Mouse (Mus musculus) adrenal gland (tissue): ENCODE data around the gene Gpr4.

Source experiments
- intact Hi-C: fragments of 180-260 bp; cut with DNase I; formaldehyde crosslinking; loops from one replicate; pipeline ENCODE4 v1.15.1; 2025

Gpr4 gene

DNA sequence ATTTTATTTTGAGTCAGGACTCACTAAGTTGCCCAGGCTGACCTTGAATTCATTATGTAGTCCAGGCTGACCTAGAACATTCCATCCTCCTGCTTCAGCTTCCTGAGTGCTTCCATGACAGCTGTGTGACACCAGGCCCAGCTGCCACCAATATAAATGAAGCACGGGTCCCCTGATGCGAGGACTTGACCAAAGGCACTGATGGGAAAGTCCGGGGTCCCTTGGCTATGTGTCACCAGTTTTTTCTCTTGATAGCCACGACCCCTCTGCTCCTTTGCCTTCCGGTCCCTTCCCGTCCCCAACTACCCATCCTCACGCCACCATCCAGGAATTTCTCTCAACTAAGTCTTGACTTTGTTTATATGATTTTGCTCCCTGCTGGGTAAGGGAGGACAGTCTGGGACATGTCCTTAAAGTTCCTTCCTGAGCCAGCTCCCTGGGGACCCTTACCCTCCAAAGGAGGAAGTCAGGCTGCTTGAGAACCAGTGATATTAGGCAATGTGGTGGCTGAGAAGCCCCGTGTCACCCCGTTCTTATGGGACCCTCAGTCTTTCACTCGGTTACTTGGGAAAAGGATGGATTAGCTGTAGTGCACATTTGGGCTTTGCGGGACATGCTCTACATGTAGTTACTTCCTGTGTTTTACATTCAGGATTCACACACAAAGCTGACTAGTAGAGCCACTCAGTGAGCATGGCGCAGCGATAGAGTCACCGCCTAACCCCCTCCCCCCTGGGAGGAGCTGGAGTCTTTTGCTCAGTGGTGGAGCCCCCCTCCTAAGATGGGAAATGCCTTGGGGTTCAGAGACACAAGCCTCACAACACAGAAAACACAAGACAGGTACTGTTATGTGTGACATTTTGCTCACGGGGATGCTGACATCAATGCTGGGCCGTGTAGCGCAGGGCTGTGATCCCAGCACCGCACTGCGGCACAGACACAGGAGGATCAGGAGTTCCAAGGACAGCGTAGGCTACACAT, 14.8 kb downstream of the Gpr4 start:
- intact Hi-C loops = no loop called here

DNA sequence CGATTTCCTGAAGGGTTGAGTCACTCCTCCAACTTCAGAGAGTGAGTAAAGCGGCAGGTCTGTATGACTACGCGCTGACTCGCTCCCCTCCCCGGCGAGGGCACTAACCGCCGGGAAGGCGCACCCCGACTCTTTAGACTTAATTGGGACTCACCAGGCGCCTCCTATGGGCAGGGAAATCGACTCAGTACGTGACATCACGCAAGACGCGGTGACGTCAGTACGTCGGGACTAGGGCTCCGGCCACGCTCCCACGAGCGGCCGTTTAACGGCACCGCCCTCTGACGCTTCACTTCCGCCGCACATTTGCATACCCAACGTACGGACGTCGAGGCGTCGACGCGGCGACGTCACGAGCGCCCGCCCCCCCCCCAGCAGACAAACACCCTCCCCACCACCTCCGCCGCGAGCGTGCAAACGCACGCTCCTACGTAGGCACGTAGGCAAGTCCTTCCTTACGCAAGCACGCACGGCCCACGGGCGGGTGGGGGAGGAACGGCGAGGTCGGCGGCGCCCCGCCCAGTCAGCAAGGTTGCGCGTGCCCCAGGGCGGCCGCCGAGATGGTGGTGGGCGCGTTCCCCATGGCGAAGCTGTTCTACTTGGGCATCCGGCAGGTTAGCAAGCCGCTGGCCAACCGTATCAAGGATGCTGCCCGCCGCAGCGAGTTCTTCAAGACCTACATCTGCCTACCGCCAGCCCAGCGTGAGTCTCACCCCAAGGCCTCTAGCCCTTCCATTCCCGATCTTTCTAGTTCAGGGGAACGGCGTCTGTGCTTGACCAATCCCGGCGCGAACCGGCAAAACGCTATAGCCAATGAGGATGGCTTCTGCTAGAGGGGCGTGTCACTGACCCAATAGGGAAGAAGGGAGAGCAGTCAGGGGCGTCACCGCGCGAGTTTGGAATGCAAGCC, 15.8 kb downstream of the Gpr4 start, which contains the start of gene Opa3:
Gene Opa3, plus strand, starts transcription at position 452 of the 910 bp plus-strand sequence.
- intact Hi-C loops = no loop called here

DNA sequence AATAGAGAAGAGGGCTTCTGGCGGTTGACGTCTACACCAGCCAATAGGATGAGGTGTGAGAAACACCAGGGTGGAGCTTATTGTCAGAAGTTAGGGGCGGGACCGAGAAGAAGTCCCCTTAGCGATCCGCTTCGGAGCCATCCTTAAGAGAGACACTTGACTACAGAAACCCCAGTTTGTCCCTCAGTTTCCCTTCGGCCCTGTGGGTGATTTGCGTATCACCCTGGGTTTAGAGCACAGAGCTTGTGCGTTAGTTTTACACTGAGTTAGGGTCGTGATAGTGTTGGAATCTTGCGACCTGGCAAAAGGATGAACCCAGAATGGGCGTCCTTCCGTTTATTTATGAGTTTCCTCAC, 16.4 kb downstream of the Gpr4 start:
- intact Hi-C loops = no loop called here

DNA sequence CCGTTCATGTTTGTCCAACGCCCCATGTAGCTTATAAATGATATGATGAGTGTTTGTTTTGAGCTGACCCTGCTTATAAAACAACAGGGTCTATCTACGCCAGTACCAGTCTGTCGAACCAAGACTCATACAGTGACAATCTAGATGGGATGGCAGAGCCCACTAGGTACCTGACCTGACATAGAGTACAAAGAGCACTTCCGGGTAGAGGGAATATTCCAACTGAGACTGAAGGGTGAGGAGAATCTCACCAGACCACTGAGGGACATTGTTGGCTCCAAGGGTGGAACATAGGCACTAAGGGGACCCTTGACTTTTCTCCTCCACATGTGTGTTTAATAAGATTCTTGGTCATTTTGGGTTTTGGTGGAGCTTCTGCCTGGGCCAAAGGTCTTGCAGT, 17.1 kb downstream of the Gpr4 start:
- intact Hi-C loops = no loop called here

DNA sequence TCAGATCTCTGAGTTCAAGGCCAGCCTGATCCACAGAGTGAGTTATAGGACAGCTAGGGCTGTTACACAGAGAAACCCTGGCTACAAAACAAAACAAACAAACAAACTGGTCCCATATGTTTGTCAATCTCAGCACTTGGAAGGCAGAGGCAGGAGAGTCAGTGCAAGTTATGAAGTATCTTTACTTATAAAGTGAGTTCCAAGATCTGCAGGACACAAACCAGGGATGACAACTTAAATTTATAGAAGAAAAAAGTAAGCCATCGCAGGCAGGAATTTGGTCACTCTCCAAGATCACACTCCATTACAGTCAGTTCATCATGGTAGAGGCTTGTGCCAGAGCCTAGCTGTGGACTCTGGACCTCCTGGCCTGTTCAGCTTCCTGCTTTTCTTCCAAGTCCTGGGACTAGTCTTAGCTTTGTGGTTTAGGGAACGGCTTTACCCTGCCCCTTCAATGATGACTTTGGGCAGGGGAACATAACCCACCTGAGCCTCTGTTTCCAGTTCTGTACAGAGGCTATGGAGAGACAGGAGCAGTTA, 17.8 kb downstream of the Gpr4 start:
- intact Hi-C loops = loop anchor here (10.0 kb wide), 1 partner anchor 115 kb away; the partner anchor contains the start of gene Ercc1

DNA sequence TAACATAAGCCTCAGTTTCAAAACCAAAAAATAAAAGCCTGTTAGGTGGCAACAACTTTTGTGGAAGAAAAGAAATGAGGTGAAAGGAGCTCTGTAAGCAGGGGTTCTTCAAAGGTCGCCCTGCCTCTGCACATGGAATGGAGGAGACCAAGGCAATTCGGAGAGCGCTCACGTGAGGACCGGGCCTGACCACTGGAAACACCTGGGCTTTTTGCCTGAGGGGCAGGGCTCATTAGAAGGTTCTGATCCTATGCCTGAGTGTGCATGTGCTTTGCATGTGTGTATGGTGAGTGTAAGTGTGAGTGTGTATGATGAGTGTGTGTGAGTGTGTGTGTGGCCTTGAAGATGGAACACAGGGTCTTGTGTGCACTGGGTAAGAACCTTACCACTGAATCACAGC, 18.6 kb downstream of the Gpr4 start:
- intact Hi-C loops = loop anchor here (10.0 kb wide), 1 partner anchor 114 kb away; the partner anchor contains the start of gene Ercc1

DNA sequence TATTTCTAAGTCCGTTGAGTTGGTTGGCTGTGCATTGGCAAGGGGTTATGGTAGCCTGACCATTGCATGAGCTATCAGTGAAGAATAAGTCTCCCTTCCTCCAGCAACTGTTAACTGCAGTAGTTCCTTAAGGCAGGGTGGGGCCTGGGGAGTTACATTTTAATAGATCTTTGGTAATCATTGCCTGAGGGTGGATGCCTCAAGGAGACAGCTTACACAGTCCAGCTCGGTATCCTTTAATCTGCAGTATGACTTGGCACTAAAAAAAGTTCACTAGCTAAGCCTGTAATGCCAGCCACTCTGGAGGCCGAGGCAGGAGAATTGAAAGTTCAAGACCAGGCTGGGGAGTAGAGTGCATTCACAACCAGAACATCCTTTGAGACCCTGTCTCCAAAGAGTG, 19.5 kb downstream of the Gpr4 start:
- intact Hi-C loops = loop anchor here (10.0 kb wide), 1 partner anchor 113 kb away; the partner anchor contains the start of gene Ercc1

DNA sequence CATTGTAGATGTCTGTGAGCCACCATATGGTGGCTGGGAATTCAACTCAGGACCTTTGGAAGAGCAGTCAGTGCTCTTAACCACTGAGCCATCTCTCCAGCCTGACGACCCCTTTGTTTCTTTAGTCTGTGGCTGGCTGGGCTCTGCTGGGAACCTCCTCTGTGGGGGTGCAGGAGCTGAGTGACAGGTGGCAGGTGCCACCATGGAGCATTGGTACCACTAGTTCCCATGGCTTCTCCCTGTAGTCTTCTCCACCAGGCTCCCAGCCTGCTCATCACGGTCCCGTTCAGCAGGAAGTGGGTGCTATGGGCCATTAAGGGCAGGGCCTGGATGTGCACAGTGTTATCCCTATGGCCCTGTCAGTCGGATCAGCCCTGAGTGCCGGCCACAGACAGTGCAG, 22.3 kb downstream of the Gpr4 start:
- intact Hi-C loops = loop anchor here (10.0 kb wide), 1 partner anchor 110 kb away; the partner anchor contains the start of gene Ercc1

DNA sequence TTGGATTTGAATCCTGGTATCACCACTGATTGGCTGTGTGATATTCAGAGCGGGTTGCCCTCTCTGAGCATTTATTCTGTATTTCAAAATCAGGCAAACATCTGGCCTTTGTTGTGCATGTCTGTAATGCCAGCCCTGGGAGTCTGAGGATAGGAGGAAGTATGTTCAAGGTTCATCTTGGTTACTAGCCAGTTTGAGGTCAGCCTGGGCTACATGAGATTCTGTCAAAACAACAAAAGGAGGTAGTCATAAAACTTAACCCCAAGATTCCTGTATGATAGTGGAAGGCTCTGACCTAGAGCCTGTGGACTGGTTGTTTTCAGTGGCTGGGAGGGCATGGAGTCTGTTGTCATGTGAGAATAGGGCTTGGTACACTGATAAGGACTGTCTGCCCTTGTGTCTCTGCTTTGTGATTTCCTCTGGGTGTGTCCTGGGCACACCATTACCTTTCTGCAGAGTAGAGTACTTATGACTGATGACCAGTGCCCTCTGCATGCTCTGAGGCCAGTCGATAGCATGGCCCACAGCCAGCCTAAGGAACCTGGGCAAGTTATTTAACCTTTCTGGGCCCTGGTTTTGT, 22.8 kb downstream of the Gpr4 start:
- intact Hi-C loops = loop anchor here (10.0 kb wide), 1 partner anchor 110 kb away; the partner anchor contains the start of gene Ercc1

DNA sequence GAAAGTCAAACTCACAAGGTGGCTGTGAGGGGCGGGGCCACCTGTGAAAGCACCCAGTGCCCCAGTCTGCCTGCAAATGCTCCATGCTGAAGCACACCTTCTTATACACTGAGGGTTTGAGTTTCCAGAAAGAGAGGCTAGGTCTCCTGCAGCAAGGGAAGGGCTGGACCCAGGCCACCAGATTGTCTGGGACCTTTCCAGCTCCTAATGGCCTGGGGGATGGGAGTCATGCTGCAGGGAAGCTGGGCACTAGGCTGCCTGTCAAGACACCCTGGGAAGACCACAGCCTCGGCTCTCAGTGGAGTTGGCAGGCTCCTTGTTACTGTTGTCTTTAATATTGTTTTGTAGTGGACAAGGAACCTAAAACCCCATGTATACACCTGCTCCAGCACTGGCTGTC, 24.1 kb downstream of the Gpr4 start:
- intact Hi-C loops = loop anchor here (10.0 kb wide), 1 partner anchor 108 kb away; the partner anchor contains the start of gene Ercc1

DNA sequence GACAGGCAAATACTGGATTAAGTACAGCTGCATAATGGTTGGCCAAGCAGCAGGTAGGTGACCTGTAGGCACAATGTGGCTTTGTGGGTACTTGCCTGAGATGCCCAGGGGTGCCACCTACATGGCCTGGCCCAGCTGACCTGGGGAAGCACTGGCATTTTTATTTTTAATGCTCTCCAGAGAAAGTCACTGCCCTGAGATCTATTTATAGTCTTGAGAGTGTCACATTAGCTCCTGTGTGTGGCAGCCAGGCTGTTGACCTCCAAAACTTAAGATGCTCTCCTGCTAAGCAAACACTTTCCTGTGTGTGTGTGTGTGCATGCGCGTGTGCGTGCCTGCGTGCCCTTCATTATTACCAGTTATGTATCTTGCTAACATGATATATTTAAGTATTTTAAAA, 26.0 kb downstream of the Gpr4 start:
- intact Hi-C loops = loop anchor here (2.0 to 10.0 kb wide), 2 partner anchors 46 to 106 kb away; partner anchors contain the start of gene Ercc1

DNA sequence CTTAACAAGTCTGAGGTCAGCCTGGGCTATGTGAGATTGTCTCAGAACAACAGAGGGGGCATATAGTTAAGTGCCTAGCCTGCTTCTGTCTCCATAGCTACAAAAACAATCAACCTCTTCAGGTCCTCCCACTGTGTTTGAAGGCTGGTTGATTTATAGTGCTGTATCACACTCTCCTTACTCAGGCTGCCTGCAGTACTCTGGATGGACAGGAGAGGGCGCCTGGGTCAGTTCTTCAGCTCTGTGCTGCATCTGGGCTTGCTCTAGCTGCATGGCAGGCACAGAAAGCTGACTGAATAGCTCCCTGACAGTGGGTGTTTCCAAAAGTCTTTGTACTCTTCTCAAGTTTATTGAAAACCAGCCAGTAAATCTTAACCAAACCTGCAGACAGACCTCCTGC, 27.1 kb downstream of the Gpr4 start:
- intact Hi-C loops = loop anchor here (2.0 to 10.0 kb wide), 2 partner anchors 45 to 105 kb away; partner anchors contain the start of gene Ercc1

DNA sequence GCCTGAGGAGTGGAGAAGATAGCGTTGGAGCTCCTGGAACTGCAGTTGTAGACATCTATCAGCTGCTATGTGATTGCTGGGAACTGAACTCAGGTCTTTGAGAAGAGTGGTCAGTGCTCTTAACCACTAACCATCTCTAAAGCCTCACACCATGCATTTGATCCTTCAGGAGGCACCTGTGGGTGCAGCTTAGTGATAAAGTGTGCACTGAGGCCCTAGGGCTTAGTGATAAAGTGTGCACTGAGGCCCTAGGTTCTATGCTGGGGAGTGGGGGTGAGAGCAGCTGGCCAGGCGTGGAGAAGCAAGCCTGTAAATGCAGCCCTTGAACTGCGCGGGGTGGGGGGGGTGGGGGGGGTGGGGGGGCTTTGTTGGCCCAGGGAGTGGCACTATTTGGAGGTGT, 27.6 kb downstream of the Gpr4 start:
- intact Hi-C loops = loop anchor here (2.0 to 10.0 kb wide), 2 partner anchors 45 to 105 kb away; partner anchors contain the start of gene Ercc1

DNA sequence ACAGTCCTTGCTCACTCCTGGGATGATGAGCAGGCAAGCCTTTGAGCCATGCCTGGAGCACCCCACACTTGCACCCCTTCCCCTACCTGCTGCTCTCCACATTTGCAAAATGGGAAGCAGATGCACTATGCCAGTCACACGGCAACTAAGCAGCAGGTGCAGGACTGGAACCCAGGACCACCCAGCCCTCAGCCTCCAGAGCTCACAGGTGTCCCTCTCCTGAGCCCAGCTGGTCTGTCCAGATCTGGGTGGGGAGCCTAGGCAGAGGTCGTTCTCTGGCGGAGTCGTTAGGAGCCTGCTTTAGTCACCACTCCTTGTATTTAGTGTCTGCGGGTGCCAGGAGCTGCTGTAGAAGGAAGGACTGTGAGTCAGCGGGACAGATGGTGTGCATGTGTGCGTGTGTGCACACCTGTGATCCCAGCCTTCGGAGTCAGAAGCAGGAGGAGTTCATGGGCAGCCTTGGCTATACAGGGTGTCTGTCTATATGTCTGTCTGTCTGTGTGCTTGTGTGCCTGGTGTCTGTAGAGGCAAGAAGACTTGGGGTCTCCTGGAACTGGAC, 28.6 kb downstream of the Gpr4 start:
- intact Hi-C loops = no loop called here

DNA sequence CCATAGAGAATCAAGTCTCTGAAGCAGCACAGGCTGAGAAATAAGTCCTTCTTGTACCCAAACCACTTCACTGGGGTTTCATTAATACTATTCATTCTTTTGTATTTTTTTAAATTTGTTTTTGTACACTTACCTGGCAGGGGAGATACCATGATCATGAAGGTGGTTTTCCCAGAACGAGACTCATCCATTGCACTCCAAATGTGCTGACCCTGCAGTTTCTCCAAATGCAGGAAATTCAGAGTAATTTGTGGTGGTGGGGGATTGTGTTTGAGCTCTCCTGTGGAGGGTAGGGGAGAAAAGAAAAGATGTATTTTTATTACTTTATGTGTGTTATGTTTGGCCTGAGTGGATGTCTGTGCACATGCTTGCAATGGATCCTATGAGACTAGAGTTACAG, 29.7 kb downstream of the Gpr4 start:
- intact Hi-C loops = no loop called here

DNA sequence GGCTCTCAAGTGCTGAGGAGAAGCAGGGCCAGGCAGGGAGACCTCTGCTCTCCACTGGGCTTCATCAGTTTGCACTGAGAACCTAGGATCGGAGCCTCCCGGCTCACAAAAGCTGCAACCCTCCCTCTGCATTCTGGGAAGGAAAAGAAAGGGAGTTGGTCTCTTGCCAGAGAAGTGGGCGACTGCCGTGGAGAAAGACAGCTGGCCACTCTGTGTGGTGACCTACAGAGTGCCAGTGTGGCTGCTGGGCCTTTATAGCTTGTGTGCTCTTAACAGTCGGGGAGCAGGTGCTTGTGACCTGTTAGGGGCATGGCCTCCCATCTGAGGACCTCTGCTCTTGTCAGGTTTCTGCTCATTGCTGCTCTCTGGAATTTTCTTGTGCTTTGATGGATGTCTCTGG, 31.5 kb downstream of the Gpr4 start:
- intact Hi-C loops = no loop called here

DNA sequence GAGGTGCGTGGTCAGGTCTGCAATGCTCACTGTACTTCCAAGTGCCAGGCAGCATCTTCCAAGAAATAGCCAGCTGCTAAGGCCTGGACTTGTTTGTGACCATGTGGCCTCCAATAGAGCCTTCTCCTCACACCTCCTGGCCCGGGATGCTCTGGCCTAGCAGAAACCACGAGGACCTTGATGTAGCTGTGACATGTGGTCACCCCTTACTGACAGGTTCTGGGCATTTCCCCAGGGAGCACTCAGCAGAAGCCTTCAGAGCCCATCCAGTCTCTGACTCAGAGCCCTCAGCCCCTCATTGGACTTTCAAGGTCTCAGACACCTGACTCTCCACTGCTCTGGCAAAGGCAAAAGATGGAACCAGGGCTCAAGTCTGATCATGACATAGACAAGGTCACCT, 32.7 kb downstream of the Gpr4 start:
- intact Hi-C loops = no loop called here

DNA sequence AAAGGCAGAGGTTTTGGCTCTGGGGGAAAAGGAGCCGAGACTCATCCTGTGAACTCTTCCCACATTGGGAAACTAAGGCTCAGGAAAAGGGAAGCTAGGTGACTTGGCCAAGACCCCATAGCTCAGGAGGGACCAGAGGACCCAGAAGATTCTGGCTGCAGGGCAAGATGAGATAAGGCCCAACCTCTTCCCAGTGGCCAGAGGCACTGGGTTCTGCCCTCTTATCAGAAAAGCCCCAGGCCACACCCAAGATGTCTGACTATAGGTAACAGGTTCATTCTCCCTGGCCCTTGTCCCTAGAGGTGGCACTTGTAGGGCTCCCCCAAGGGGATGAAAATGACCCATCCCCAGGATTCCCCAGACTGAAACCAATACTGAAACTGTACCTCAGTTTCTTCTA, 34.5 kb downstream of the Gpr4 start:
- intact Hi-C loops = no loop called here

DNA sequence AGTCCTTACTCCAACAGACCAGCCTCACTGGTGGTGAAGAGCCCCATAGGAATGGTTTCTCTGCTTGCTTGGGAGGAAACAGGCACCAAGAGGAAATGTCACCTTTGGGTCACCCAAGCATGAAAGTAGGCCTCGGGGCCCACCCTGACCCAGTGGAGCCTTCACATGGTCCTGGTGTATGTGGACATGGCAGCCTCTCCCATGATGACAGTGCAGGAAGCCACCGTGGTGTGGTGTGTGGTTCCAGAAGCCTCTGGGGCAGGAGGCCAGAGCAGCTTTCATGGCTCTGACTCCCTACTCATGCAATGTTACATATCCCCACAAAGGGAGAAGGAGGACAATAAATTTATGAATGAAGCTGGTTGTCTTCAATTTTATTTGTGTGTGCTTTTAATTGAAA, 35.2 kb downstream of the Gpr4 start:
- intact Hi-C loops = no loop called here

DNA sequence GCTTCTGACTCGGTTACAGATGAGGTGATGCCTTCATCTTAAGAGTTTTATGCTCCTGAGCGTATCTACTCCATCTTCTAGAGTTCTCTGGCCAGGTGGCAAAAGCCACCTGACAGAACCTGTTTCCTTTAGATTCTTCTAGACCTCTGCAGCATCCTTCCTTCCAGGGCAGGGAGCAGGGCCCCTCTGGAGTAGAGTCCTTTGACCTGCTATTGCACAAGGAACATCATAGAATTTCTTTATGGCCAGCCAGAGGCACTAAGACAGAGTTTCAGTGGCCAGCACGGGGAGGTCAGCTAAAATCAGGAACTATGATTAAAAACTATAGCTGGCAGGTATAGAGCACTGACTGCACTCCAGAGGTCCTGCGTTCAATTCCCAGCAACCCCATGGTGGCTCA, 39.7 kb downstream of the Gpr4 start:
- intact Hi-C loops = no loop called here
